Mouse (Mus musculus) cerebellum, adult 2 months (tissue): Measurements from ENCODE around the gene Nos3.

ENCODE experiments used
- CTCF ChIP-seq: fragments of 200-500 bp; IDR thresholded peaks from 2 replicates; pipeline ENCODE4 v1.5.1; 2011; ENCODE audit warnings: low read depth, mild to moderate bottlenecking, control low read depth, low read length, moderate library complexity, borderline replicate concordance; ENCODE audit not compliant: insufficient read depth
- POLR2A ChIP-seq: fragments of 200-500 bp; IDR thresholded peaks from 2 replicates; pipeline ENCODE4 v1.6.1; 2011; ENCODE audit warnings: low read length, control low read depth, borderline replicate concordance; ENCODE audit not compliant: insufficient read depth

GRCm38 (mm10) chr5:24344477-24345051 is 20.0 kb upstream of the Nos3 start:
- TF ChIP-seq POLR2A (no peak), CTCF (no peak)
